Mouse (Mus musculus): ENCODE measurements at regions not wholly inside any gene's neighbourhood (a gene's known extent, or its start where the extent isn't known, plus 50 kb on each side); places are given as distances from the start of the nearest gene placed in this dataset.

DNA sequence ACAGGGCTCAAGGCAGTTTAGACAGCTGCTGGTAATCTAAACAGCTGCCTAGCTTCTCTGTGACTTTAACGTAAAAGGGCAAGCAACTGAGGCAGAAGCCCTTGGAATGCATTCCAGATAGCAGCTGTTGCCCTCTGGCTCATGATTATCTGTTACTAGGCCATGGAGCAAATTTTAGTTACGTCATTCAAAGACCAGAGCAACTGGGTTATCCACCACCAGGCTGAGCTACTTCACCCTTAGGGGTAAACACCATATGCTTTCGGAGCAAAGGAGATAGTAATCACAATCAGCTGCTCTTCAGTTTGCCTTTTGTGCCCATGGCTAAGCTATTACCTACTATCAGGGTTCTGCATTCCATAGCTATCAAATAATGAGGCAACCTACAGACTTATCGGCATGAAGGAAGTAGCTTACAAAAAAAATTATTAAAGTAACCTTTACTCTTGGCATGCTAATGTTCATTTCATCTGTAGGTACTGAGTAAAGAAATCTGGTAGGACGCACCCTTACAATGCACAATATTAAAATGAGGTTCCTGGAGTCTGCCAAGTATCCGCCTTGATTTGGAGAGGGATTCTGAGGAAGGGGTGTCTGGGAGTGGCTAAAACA is 212.2 kb downstream of the Car2 start:
- Histone ChIP-seq H3K4me1 (replicated peaks) (no peaks in the 10 kb centered on the region), H3K27ac (no peak overlapping the region), H3K36me3 (no peaks in the 10 kb centered on the region), H3K27me3 (no peaks in the 10 kb centered on the region), H3K9me3 (no peaks in the 10 kb centered on the region), H3K4me2 (replicated peaks) (no peak overlapping the region), H3K9ac (replicated peaks) (no peak overlapping the region), H3K4me3 (replicated peaks) (no peak overlapping the region)
- WGBS: 82% methylated on average over 6 of the region's 6 CpGs
- ATAC-seq: no peak

DNA sequence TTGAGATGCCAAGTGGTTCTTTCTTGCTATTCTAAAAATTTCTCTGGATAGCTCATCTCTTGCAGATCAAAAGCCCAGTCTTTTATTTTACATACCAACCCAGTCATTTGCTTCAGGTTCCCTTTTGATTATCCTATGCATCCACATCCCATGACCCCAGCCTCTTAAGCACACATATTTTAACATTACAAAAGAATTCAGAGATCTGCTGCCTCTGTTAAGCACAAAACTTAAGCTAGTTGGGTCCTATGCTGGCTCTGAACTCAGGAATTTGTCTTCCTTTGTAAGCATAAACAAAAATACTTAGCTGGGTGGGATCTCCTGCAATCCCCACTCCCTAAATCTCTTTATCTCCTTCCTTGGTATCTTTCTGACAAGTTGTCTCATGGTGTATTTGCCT is 212.9 kb downstream of the Car2 start:
- Histone ChIP-seq H3K27me3 (no peaks in the 10 kb centered on the region), H3K4me1 (replicated peaks) (no peaks in the 10 kb centered on the region), H3K4me2 (replicated peaks) (no peak overlapping the region), H3K9ac (replicated peaks) (no peak overlapping the region), H3K9me3 (no peaks in the 10 kb centered on the region), H3K4me3 (replicated peaks) (no peak overlapping the region), H3K36me3 (no peaks in the 10 kb centered on the region), H3K27ac (no peak overlapping the region)
- ATAC-seq: no peak

DNA sequence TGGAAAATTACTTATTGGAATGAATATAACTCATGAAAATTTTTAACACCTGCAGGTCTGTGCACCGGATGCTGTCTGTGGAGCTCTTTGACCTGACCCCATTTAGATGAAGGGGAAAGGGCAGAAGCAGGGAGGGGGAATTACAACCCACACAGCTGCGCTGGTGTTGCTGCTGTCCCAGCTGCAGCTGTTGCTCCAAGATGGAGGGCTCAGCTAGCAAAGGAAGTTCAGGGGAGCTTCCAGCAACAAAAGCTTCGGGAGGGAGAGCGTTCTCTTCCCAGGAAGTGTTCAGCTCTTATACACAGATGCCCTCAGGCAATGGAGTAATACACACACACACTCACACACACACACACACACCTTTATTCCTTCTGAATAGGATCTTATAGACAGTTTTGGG is 219.6 kb downstream of the Car2 start:
- Histone ChIP-seq H3K9me3 (no peaks in the 10 kb centered on the region), H3K4me1 (replicated peaks) (no peaks in the 10 kb centered on the region), H3K36me3 (no peaks in the 10 kb centered on the region), H3K9ac (replicated peaks) (no peak overlapping the region), H3K27ac (no peak overlapping the region), H3K4me2 (replicated peaks) (no peak overlapping the region), H3K4me3 (replicated peaks) (no peak overlapping the region), H3K27me3 (no peaks in the 10 kb centered on the region)
- no peak for ATAC-seq
- 64% methylated on average over 4 of the region's 4 CpGs for WGBS

DNA sequence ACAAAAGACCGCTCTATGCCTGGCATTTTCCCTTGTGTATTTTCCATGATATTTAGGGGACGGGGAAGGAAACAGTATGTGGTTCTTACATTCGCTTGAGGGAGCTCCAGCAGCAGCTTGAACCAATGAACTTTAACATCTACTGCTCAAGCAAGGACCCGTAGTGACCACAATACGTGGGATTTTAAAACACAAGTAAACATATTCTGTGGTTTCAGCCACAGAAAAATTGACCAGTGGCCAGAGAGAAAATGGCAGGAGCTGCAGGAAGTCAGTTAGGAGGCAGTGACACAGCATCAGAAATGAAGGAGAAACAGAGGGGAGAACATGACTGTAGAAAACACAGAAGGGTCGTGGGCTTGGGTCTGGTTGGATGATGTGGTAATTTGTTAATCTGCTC is 220.2 kb downstream of the Car2 start:
- H3K9me3 ChIP-seq: no peaks in the 10 kb centered on the region
- no peaks in the 10 kb centered on the region for H3K4me1 ChIP-seq (replicated peaks)
- H3K9ac ChIP-seq (replicated peaks): no peak overlapping the region
- no peak overlapping the region for H3K27ac ChIP-seq
- no peak for ATAC-seq
- H3K4me2 ChIP-seq (replicated peaks): no peak overlapping the region
- no peaks in the 10 kb centered on the region for H3K27me3 ChIP-seq
- 89% methylated on average over 6 of the region's 6 CpGs for WGBS
- no peaks in the 10 kb centered on the region for H3K36me3 ChIP-seq
- H3K4me3 ChIP-seq (replicated peaks): no peak overlapping the region

DNA sequence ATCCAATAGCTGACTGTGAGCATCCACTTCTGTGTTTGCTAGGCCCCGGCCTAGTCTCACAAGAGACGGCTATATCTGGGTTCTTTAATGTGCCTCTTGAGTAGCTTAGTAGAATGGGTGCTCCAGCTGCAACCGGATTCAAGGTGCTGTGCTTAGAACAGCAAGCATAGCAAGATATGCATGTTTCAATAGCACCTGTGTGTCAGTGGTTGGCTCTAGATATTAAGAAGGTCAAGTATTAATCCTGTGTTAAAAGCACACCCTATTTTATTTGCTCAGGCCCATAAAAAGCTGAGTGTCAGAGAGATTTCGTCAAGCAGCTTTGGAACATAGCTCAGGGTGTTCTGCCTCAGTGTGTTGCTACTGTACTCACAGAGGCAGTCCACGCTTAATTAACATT is 221.2 kb downstream of the Car2 start:
- no peaks in the 10 kb centered on the region for H3K36me3 ChIP-seq
- ATAC-seq: no peak
- no peak overlapping the region for H3K4me2 ChIP-seq (replicated peaks)
- no peaks in the 10 kb centered on the region for H3K4me1 ChIP-seq (replicated peaks)
- no peak overlapping the region for H3K27ac ChIP-seq
- H3K9ac ChIP-seq (replicated peaks): no peak overlapping the region
- no peaks in the 10 kb centered on the region for H3K9me3 ChIP-seq
- H3K4me3 ChIP-seq (replicated peaks): no peak overlapping the region
- WGBS: 92% methylated on average over 5 of the region's 5 CpGs
- H3K27me3 ChIP-seq: no peaks in the 10 kb centered on the region

DNA sequence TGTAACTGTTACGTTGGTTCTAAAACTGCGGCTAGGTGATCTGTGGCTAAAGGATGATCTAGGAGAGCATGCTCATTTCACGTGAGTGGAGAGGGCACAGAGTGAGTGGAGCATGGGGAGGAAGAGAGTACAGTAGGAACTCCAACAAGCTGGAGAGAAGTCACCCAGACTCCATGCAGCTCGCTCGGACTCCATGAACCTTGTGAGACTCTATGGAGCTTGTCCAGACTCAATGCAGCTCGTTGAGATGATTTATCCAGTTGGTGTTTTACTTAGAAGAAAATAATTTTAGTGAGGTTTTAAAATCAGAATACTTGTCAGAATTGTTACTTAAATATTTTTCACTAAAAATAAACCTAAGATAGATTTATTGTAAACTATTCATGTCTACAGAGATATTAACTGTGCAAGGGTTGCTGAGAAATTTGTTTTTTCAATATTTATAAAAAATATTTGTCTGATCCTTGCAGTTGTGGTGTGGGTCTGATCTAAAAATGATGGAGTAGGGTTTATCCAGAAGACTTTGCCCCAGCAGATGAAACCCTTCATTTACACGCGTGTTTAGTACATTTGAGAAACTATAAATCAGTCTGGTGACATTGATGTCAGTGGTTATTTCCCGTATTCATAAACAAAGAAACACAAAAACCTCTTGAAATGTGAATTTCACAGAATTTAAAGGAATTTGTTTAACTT is 222.3 kb downstream of the Car2 start:
- Histone ChIP-seq H3K9ac (replicated peaks) (no peak overlapping the region), H3K4me2 (replicated peaks) (no peak overlapping the region), H3K27ac (no peak overlapping the region), H3K4me3 (replicated peaks) (no peak overlapping the region), H3K9me3 (no peaks in the 10 kb centered on the region), H3K27me3 (no peaks in the 10 kb centered on the region), H3K4me1 (replicated peaks) (no peaks in the 10 kb centered on the region), H3K36me3 (no peaks in the 10 kb centered on the region)
- ATAC-seq: no peak
- WGBS: 92% methylated on average over 9 of the region's 9 CpGs

DNA sequence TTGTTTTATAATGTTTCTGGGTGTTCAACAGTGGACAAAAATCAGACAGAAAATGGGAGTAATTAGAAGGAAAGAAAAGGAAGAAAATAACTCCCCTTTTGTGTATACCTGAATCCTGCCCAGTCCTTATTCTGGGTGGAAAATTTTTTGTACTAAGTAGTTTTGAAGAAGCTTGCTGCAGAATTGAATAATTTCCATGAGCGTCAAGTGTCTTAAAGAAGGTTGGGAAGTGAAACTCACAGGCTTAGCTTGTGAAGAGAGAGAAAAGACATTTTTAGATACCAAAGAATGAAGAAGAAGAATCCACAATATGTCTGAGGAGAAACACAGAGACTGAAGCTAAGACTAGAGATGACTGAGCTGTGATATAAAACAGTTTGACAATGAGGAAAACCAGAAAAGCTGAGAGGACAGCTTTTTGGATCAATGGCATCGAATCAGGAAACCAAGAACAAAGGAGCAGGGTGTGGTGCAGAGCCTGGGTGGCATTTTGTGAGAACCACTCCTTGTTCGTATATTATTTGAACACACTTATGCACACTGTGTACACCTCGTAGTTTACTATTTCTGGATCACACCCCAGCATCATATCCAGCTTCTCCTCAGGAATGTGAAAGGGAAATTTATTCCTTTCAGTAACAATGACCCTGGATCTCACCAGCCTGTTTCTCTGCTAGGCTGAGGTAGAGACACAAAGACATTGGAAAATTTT is 221.9 kb downstream of the Gm9733 start:
- no peak for ATAC-seq
- no peaks in the 10 kb centered on the region for H3K36me3 ChIP-seq
- no peaks in the 10 kb centered on the region for H3K4me1 ChIP-seq (replicated peaks)
- H3K4me2 ChIP-seq (replicated peaks): no peak overlapping the region
- no peak overlapping the region for H3K27ac ChIP-seq
- H3K4me3 ChIP-seq (replicated peaks): no peak overlapping the region
- no peak overlapping the region for H3K9ac ChIP-seq (replicated peaks)
- 70% methylated on average over 4 of the region's 4 CpGs for WGBS
- H3K27me3 ChIP-seq: no peaks in the 10 kb centered on the region
- no peaks in the 10 kb centered on the region for H3K9me3 ChIP-seq

DNA sequence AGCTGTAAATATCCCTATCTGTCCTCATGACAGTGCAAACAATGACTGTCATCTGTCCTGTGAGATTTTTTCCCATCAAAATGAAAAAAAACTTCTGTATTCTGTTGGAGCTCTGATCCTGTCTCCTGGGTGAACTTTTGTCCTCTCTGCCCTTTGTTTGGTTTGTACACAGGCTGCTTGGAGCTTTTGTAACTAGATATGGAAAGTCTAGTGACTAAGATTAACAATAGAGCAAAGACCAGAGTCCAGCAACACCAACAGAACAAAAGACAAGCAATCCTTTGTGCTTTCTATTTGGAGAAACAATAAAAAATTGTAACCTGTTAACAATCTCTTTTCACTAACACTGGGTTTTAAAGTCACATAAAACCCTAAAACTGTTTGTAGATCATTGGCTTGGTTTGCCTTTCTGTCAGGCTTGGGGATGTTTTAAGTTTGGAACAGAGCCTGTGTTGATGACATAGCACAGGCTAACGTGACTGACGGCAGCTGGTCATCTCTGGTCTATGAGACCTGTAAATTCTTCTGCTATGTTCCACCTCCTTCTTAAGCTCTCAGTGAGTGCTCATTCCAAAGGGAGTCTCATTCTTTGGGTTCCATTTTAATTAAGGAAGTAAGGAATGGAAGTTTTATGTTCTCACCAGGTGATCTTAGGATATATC is 219.8 kb downstream of the Gm9733 start:
- Histone ChIP-seq H3K4me3 (replicated peaks) (no peak overlapping the region), H3K4me2 (replicated peaks) (no peak overlapping the region), H3K27me3 (no peaks in the 10 kb centered on the region), H3K4me1 (replicated peaks) (no peaks in the 10 kb centered on the region), H3K27ac (no peak overlapping the region), H3K36me3 (no peaks in the 10 kb centered on the region), H3K9ac (replicated peaks) (no peak overlapping the region), H3K9me3 (no peaks in the 10 kb centered on the region)
- ATAC-seq: no peak
- WGBS: 37% methylated on average over 2 of the region's 2 CpGs

DNA sequence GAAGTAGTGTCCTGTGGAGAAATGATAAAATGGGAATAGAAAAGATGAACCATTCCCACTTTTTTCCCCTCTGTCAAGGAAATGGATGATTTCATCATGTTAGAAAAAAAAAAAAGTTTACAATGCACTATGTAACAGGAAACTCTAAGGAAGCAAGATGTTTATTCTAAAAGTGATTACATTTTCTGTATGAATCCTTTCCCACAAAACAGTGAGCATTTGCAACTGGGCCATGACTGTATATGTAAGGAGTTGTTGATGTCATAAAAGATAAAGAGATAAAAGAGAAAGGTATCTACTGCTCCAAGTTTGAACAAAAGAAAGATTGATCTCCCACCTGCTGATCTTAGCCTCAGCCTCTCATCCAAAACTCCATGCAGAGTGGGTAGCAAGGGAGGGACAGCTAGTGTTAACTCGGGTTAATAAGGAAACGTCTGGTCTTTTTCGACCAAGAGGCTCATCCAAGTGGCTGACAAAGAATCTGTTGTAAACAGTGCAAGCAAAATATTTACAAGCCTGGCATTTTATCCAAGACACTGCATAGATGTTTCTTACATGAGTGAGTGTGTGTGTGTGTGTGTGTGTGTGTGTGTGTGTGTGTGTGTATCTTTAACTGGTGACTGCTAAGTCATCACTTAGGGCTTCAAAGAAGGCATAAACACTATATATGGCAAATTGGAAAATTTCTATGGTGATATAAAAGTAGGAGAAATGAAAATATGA is 213.3 kb downstream of the Gm9733 start:
- Histone ChIP-seq H3K9ac (replicated peaks) (no peak overlapping the region), H3K4me3 (replicated peaks) (no peak overlapping the region), H3K4me1 (replicated peaks) (no peaks in the 10 kb centered on the region), H3K27me3 (no peaks in the 10 kb centered on the region), H3K4me2 (replicated peaks) (no peak overlapping the region), H3K27ac (no peak overlapping the region), H3K9me3 (no peaks in the 10 kb centered on the region), H3K36me3 (no peaks in the 10 kb centered on the region)
- no peak for ATAC-seq
- WGBS: 32% methylated on average over 3 of the region's 3 CpGs

DNA sequence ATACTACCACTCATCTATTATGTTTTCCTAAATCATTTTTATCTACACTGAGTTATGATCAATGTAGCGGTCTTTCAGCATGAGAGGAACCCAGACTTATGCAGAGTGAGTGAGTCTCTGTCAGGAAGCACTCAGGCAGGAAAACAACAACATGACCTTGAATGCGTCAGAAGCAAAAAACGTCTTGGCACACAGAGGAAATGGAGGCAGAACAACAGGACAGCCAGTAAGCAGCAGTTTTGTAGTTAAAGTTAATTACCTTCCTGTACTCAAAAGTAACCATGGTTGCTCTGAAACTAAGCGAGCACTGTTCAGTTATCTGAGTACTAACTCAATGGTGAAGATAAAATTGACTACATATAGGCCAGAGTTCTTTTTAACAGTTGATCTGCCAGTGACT is 205.4 kb downstream of the Gm9733 start:
- Histone ChIP-seq H3K4me3 (replicated peaks) (no peak overlapping the region), H3K9me3 (no peaks in the 10 kb centered on the region), H3K27me3 (no peaks in the 10 kb centered on the region), H3K36me3 (no peaks in the 10 kb centered on the region), H3K27ac (no peak overlapping the region), H3K4me2 (replicated peaks) (no peak overlapping the region), H3K4me1 (replicated peaks) (no peaks in the 10 kb centered on the region), H3K9ac (replicated peaks) (no peak overlapping the region)
- ATAC-seq: no peak
- WGBS: 86% methylated on average over 4 of the region's 4 CpGs

DNA sequence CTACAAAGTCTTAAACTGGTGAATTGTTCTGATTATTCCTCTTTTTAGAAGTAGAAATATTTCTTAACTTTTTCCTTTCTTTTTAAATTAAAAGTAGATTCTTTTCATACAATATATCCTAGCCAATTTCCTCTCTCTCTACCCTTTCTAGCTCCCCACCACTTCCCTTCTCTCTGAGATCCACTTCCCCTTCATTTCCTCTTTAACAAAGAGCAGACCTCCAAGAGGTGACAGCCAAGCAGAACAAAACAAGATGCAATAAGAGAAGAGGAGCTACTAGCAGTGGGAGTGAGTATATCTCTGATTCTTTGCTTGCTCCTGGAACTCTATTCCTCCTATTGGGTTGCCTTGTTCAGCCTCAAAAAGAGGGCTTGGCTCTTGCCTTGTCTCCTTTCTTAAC is 203.7 kb downstream of the Gm9733 start:
- Histone ChIP-seq H3K9ac (replicated peaks) (no peak overlapping the region), H3K36me3 (no peaks in the 10 kb centered on the region), H3K4me3 (replicated peaks) (no peak overlapping the region), H3K4me2 (replicated peaks) (no peak overlapping the region), H3K4me1 (replicated peaks) (no peaks in the 10 kb centered on the region), H3K27me3 (no peaks in the 10 kb centered on the region), H3K9me3 (no peaks in the 10 kb centered on the region), H3K27ac (no peak overlapping the region)
- ATAC-seq: no peak

DNA sequence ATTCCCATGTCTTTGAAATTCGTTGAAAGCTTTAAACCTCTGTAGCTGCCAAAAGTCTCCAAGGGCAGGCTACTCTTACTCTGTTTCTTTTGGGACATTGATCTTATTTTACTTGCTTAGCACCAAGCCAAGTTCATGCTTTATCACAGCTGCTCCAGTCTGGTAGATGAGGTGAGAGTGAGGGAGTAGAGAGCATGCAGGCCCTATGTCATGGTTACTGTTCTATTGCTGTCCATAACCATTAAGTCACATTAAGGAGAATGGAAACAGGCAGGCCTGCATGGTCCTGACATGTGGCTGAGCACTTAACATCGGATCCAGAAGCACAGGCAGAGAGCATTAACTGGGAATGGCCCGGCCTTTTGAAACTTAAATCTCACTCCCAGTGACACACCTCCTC is 203.1 kb downstream of the Gm9733 start:
- Histone ChIP-seq H3K36me3 (no peaks in the 10 kb centered on the region), H3K27ac (no peak overlapping the region), H3K9me3 (no peaks in the 10 kb centered on the region), H3K27me3 (no peaks in the 10 kb centered on the region), H3K4me1 (replicated peaks) (no peaks in the 10 kb centered on the region), H3K4me3 (replicated peaks) (no peak overlapping the region), H3K9ac (replicated peaks) (no peak overlapping the region), H3K4me2 (replicated peaks) (no peak overlapping the region)
- WGBS: 83% methylated on average over 3 of the region's 3 CpGs
- ATAC-seq: no peak

Measured in midbrain, embryonic 13.5 days (tissue).